ENCODE assay signal across 11 mouse cellular contexts in genomic region chr3:153975060-153975459, GRCm38 (mm10). TPM values are rescaled to one million over a fixed set of nuclear protein-coding genes. Genes with fewer than 3 reads are reported as not detected.
DNase-seq lines count a peak whose midpoint lies in the region; ATAC-seq and TF ChIP-seq lines count a peak whose summit lies in the region.
"Had no signal": no experiment of that assay in that cellular context is flagged by ENCODE, and none has a peak within 500 bp of the region (broad histone marks: within the 10 kb centered on the region; RNA-seq: fewer than 3 reads in every experiment).

No protein-coding gene starts in this region.

- H3K9ac ChIP-seq in forebrain, embryonic 13.5 days: no peak overlapping the region
- no peak overlapping the region for H3K9ac ChIP-seq in liver, embryonic 11.5 days (ENCODE audit: low read depth, low read length)
- H3K9ac ChIP-seq: embryonic facial prominence, embryonic 15.5 days had no signal

- WGBS in forebrain, embryonic 13.5 days: 6% methylated on average over 6 of the region's 6 CpGs
- WGBS in liver, embryonic 11.5 days: 19% methylated on average over 6 of the region's 6 CpGs

- no peak for TF ChIP-seq CTCF in left cerebral cortex, adult 2 months (IDR thresholded peaks at IDR 0.05)

- H3K4me1 ChIP-seq in forebrain, embryonic 13.5 days: peaks cover 19% of the 10 kb centered on the region
- H3K4me1 ChIP-seq in liver, embryonic 11.5 days (replicated peaks; ENCODE audit: control insufficient read depth, insufficient read depth, low read length): 0 out of 2 replicates have a peak, but pooled peaks cover 3% of the 10 kb centered on the region

- peaks cover 17% of the 10 kb centered on the region; the same call in 1 of the 2 replicates for H3K27me3 ChIP-seq in forebrain, embryonic 13.5 days
- H3K27me3 ChIP-seq in liver, embryonic 11.5 days (replicated peaks; ENCODE audit: control insufficient read depth, insufficient read depth, low read length): peaks cover 45% of the 10 kb centered on the region

- peak overlapping the region; percentile 70; the same call in 1 of the 2 replicates for H3K4me3 ChIP-seq in left cerebral cortex, adult 2 months
- peak overlapping the region; percentile 64 for H3K4me3 ChIP-seq in forebrain, embryonic 13.5 days
- no peak overlapping the region for H3K4me3 ChIP-seq in liver, embryonic 11.5 days (ENCODE audit: low read depth, low read length)

- H3K9me3 ChIP-seq in forebrain, embryonic 13.5 days (replicated peaks): no peaks in the 10 kb centered on the region
- H3K9me3 ChIP-seq in liver, embryonic 11.5 days (ENCODE audit: control insufficient read depth, low read length): no peaks in the 10 kb centered on the region
- H3K9me3 ChIP-seq: embryonic facial prominence, embryonic 15.5 days had no signal

- H3K27ac ChIP-seq in left cerebral cortex, adult 2 months: no peak overlapping the region
- H3K27ac ChIP-seq in forebrain, embryonic 13.5 days: peak overlapping the region; percentile 48
- no peak overlapping the region for H3K27ac ChIP-seq in liver, embryonic 11.5 days (ENCODE audit: low read depth, low read length)
- H3K27ac ChIP-seq: embryonic facial prominence, embryonic 15.5 days had no signal

- ATAC-seq in forebrain, embryonic 13.5 days: peak; percentile 71
- no peak for ATAC-seq in liver, embryonic 11.5 days (replicated peaks; ENCODE audit: low FRiP score)
- ATAC-seq: intestine, postnatal 0 days had no signal

- DNase-seq in left cerebral cortex, adult 2 months (ENCODE audit: extremely low spot score in 1 of 2, low spot score in 2 of 2): no peak
- no peak for DNase-seq in left cerebral cortex, postnatal 10 days (ENCODE audit: extremely low spot score in 1 of 2, low spot score in 2 of 2)
- DNase-seq in layer of hippocampus, postnatal 14 days (ENCODE audit: low spot score in 2 of 2): peak; percentile 19 to 41
- DNase-seq in retina, embryonic 14.5 days (ENCODE audit: low spot score): peak; percentile 18
- no peak for DNase-seq in liver, embryonic 11.5 days (ENCODE audit: low spot score)
- DNase-seq in lung, adult 18-20 months: no peak
- DNase-seq in heart, adult 18-20 months: no peak
- DNase-seq: lung, postnatal 10 days had no signal

- peak overlapping the region; percentile 95 for H3K4me2 ChIP-seq in forebrain, embryonic 13.5 days
- H3K4me2 ChIP-seq in liver, embryonic 11.5 days: no peak overlapping the region

- H3K36me3 ChIP-seq in forebrain, embryonic 13.5 days (ENCODE audit: poor library complexity, severe bottlenecking): no peaks in the 10 kb centered on the region
- H3K36me3 ChIP-seq in liver, embryonic 11.5 days (ENCODE audit: control insufficient read depth, insufficient read depth, low read length): no peaks in the 10 kb centered on the region
- H3K36me3 ChIP-seq: embryonic facial prominence, embryonic 15.5 days had no signal

- intact Hi-C loops in left cerebral cortex, adult 2 months (cut with DNase I): no loop called here
- intact Hi-C loops in left cerebral cortex, postnatal 10 days (cut with DNase I): no loop called here

RNA-seq across cellular contexts. Expression of gene Slc44a5, which starts 1.8 kb away (rescaled TPM):
- total RNA-seq in left cerebral cortex, adult 2 months (2021): 1 to 10 TPM; 9.0 to 9.3 TPM
- total RNA-seq in left cerebral cortex, postnatal 10 days (2021): 10 to 100 TPM; 14.7 to 17.4 TPM
- polyA plus RNA-seq in forebrain, embryonic 13.5 days (2015; fragmentation: Nextera tagmentation; extraction: Ambion mirVana): 6.1 and 6.5 TPM in 2 replicates
- 10 to 100 TPM; 43.2 to 44.9 TPM for total RNA-seq in layer of hippocampus, postnatal 14 days (2021)
- polyA plus RNA-seq in liver, embryonic 11.5 days (2014; fragmentation: Nextera tagmentation; extraction: Ambion mirVana): 0.93 and 1.1 TPM in 2 replicates
- under 1 TPM; 0.13 to 0.17 TPM for total RNA-seq in heart, adult 18-20 months (2021)

RNA-seq across cellular contexts. Expression of gene Acadm, which starts 30.6 kb away (rescaled TPM):
- total RNA-seq in left cerebral cortex, adult 2 months (2021): 10 to 100 TPM; 44.8 to 47.3 TPM
- 10 to 100 TPM; 36.0 to 37.9 TPM for total RNA-seq in left cerebral cortex, postnatal 10 days (2021)
- 37.1 and 37.9 TPM in 2 replicates for polyA plus RNA-seq in forebrain, embryonic 13.5 days (2015; fragmentation: Nextera tagmentation; extraction: Ambion mirVana)
- 10 to 100 TPM; 43.1 to 46.5 TPM for total RNA-seq in layer of hippocampus, postnatal 14 days (2021)
- polyA plus RNA-seq in liver, embryonic 11.5 days (2014; fragmentation: Nextera tagmentation; extraction: Ambion mirVana): 68.9 and 75.3 TPM in 2 replicates
- 1,000 to 10,000 TPM; 1,411 to 1,781 TPM for total RNA-seq in heart, adult 18-20 months (2021)

Comparison
In these comparisons a context has a peak if more than half of its experiments do, and no peak if none do; other contexts are left out.
1. DNase-seq: peak in layer of hippocampus, postnatal 14 days (2 of 2) and retina, embryonic 14.5 days (single experiment); none in left cerebral cortex, adult 2 months (0 of 2), left cerebral cortex, postnatal 10 days (0 of 2), liver, embryonic 11.5 days (single experiment), lung, adult 18-20 months (0 of 2) and heart, adult 18-20 months (0 of 2).
2. RNA of gene Slc44a5, which starts 1.8 kb away (total RNA-seq): 43.2 to 44.9 TPM in layer of hippocampus, postnatal 14 days, 14.7 to 17.4 TPM in left cerebral cortex, postnatal 10 days and 9.0 to 9.3 TPM in left cerebral cortex, adult 2 months; 0.13 to 0.17 TPM in heart, adult 18-20 months; every median in the first group is over 4 times any median in the second.
3. RNA of gene Acadm, which starts 30.6 kb away (total RNA-seq): 1,411 to 1,781 TPM in heart, adult 18-20 months; 44.8 to 47.3 TPM in left cerebral cortex, adult 2 months, 43.1 to 46.5 TPM in layer of hippocampus, postnatal 14 days and 36.0 to 37.9 TPM in left cerebral cortex, postnatal 10 days; every median in the first group is over 10 times any median in the second.